Mouse (Mus musculus): ENCODE results near the gene Aimp2.

DNA sequence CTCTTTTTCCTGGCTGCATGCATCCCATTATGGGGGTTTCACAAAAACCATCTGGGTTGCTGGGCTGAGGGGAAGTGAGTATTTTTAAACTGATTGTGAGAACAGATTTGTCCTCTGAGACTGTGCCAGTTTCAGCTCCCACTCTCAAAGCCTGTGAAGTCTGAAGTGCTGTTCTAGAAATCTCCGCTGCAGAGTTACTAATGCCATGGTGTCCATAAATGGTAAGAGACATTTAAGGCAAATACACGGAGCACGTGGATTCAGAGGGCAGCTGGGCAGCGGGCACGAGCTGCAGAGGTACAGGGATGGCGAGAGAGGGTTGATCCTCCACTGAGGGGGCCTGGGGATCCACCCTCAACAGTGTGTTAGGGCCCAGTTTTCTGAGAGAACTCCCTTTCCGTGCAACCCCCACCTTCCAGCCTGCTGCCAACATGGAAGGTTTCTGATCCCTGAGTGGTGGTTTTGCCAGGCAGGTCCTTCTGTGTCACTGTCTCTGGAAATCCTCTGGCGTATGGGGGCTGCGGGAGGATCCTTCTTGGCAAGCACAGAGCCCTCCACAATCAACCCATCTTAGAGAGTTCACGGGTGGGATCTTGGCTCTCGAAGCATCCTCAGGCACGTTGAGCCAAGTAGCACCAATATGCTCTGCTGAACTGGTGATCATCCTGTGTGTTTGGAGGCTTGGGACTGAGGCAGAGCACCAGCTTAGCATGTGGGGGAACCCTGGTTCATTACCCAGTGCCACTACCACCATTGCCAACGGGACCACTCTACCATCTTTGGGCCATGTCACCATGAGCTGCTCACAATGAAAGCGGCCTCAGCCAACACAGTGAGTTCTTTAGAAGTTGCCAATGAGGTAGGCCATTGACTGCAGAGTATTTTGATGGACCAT is 33.8 kb upstream of the Aimp2 start:
- TF ChIP-seq GABPA (IDR thresholded peaks at IDR 0.05; ENCODE audit: low read depth, low read length): no peak
- TF ChIP-seq EP300 (IDR thresholded peaks at IDR 0.05; ENCODE audit: low read depth in 1 of 2, low read length in 2 of 2): no peak
- TF ChIP-seq GATA1 (IDR thresholded peaks at IDR 0.05; ENCODE audit: low read depth, low read length): no peak
- no peak for TF ChIP-seq UBTF (IDR thresholded peaks at IDR 0.05; ENCODE audit: borderline replicate concordance, insufficient read depth, low read depth, low read length)
- no peak for TF ChIP-seq MAFK (IDR thresholded peaks at IDR 0.05; ENCODE audit: borderline replicate concordance, low read depth, low read length)
- no peak for TF ChIP-seq CTCF (IDR thresholded peaks at IDR 0.05 in 2 of 3, conservative IDR thresholded peaks at IDR 0.05 in 1 of 3; ENCODE audit: control insufficient read depth in 1 of 3, insufficient read depth in 1 of 3, low read depth in 2 of 3, low read length in 3 of 3, poor library complexity in 1 of 3, severe bottlenecking in 1 of 3)
- no peak for TF ChIP-seq MAZ (IDR thresholded peaks at IDR 0.05; ENCODE audit: low read depth, low read length)
- no peak for TF ChIP-seq SIN3A (IDR thresholded peaks at IDR 0.05; ENCODE audit: low read length)
